Mouse (Mus musculus) thymus, adult 2 months (tissue): ENCODE measurements around the gene Kif26a. TPM values are rescaled to one million over a fixed set of nuclear protein-coding genes. Genes with fewer than 3 reads are reported as not detected.

Experiments used
- DNase-seq: peaks from one replicate; pipeline ENCODE4 v3.0.0; 2021
- H3K27ac ChIP-seq: fragments of 200-500 bp; 2 replicates; pipeline ENCODE4 v1.5.1; 2012; ENCODE audit warnings: low read length, control low read depth; ENCODE audit not compliant: control insufficient read depth, insufficient read depth
- H3K27me3 ChIP-seq: fragments of 200-500 bp; 2 replicates; pipeline ENCODE4 v1.6.1; 2012; ENCODE audit warnings: mild to moderate bottlenecking, low read length, moderate library complexity, mixed read lengths; ENCODE audit not compliant: control insufficient read depth, insufficient read depth
- H3K36me3 ChIP-seq: fragments of 200-500 bp; 2 replicates; pipeline ENCODE4 v1.6.1; 2012; ENCODE audit warnings: mild to moderate bottlenecking, low read length, moderate library complexity; ENCODE audit not compliant: control insufficient read depth, insufficient read depth
- H3K4me1 ChIP-seq: fragments of 200-500 bp; replicated peaks from 2 replicates; pipeline ENCODE4 v1.6.1; 2012; ENCODE audit warnings: low read length; ENCODE audit not compliant: control insufficient read depth, insufficient read depth
- H3K4me3 ChIP-seq: fragments of 200-500 bp; 2 replicates; pipeline ENCODE4 v1.5.1; 2012; ENCODE audit warnings: mild to moderate bottlenecking, low read length, control low read depth, moderate library complexity; ENCODE audit not compliant: control insufficient read depth, insufficient read depth
- CTCF ChIP-seq: fragments of 200-500 bp; IDR thresholded peaks from 2 replicates; pipeline ENCODE4 v1.5.1; 2012; ENCODE audit warnings: mild to moderate bottlenecking, control low read depth, low read length, moderate library complexity, borderline replicate concordance; ENCODE audit not compliant: control insufficient read depth, poor library complexity, insufficient read depth; ENCODE audit errors: extremely low read depth
- POLR2A ChIP-seq: fragments of 200-500 bp; IDR thresholded peaks from 2 replicates; pipeline ENCODE4 v1.6.1; 2012; ENCODE audit warnings: mild to moderate bottlenecking, low read length, control low read depth, moderate library complexity; ENCODE audit not compliant: control insufficient read depth, poor library complexity, insufficient read depth; ENCODE audit errors: extremely low read depth
- WGBS: fragments of 180-500 bp; shearing (Covaris S2); methylation state at CpG from one replicate; pipeline ENCODE4 v1.1.7; 2018; 5-methylcytosine and 5-hydroxymethylcytosine counted together
- polyA plus RNA-seq: library from polyadenylated mRNA; depleted of rRNA; stranded (reverse); fragments of >200 nt; gene quantifications from 2 replicates; pipeline ENCODE4 v1.2.3, GENCODE M21; 2012

The Kif26a gene
- polyA plus RNA-seq, 1 experiment, result 6.6 TPM

DNA sequence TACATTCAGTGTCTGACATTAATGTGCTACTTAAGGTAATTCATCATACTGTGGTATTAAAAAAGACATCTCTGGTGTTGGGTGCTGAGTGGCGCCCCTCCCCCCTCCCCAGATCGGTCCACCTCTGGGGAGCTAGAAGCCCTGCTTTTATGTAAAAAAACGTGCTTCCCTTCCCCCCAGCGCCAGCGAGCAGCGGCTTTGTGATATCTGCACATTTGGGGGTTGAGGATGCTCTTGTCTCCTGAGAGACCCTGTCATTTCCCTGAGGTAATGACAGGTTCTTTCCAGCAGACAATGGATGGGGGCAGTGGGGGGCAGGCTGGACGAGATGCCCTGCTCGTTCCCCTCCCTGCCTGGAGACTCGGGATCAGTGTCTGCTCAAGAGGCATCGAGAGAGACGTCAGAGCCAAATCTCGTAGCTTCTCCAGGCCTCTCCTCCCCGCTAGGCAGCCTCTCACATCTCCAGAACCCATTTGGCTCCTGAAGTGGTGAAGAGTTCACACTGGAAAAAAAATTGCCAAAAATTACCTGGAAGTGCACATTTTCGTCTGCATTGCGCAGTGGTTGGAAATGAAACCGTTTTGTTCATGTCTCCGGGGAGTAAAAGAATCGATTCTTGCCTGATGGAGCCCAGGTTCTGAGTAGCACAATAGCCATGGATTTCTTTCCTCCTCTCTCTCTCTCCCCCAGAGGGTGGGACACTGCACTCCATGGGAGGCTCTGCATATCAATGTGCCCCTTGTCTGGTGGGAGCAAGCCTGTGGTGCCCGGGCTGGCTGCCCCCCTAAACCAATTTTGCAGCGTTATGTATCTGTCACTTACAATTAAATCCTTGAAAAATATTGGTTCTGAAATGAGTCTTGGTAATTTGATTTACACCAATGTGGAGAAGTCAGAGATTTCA is 24.9 kb downstream of the Kif26a start:
- WGBS, result 85% methylated on average over 20 of the region's 20 CpGs
- no peak for DNase-seq
- Histone ChIP-seq H3K36me3 (no peaks in the 10 kb centered on the region), H3K27me3 (no peaks in the 10 kb centered on the region), H3K4me1 (no peaks in the 10 kb centered on the region), H3K27ac (no peak overlapping the region), H3K4me3 (no peak overlapping the region)
- no peak for TF ChIP-seq CTCF
- no peak for TF ChIP-seq POLR2A

DNA sequence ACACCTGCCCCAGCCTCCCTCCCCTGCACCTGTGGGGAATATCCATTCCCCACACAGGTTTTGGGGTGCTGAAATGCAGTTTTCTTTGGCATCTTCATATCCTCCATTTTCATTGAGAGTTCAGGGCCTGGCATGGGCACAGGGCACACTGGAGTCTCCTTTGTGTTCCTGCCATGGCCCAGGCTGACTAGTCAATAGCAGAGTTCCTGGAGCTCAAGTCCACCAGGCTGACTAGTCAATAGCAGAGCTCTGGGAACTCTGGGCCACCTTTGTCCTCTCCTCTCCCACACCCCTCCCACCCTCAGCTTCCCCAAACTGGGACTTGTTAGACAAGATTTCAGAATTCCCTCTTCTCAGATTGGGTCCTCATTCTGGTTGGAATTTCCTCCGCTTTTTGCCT is 25.6 kb downstream of the Kif26a start:
- 85% methylated on average over 1 of the region's 1 CpGs for WGBS
- Histone ChIP-seq H3K4me3 (no peak overlapping the region), H3K36me3 (no peaks in the 10 kb centered on the region), H3K27me3 (no peaks in the 10 kb centered on the region), H3K27ac (no peak overlapping the region), H3K4me1 (no peaks in the 10 kb centered on the region)
- no peak for TF ChIP-seq CTCF
- no peak for TF ChIP-seq POLR2A
- no peak for DNase-seq

DNA sequence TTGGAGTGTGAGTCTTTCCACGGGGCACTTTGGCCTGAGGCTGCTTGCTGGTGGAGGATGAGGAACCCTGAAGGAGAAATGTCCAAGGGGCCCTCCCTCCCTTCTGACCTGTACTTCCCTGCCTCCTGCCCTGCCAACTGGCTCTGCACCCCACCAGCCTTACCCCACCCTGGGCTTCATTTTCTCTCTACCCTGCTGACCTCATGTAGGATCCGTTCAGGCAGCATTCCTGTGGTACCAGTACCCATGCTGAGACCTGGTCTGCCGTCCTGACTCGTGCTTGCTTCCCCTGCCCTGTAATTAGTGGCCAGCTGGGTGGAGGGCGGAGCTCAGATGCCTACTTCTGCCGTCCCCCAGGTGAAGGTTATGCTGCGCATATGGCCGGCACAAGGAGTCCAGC is 26.2 kb downstream of the Kif26a start:
- no peak for DNase-seq
- Histone ChIP-seq H3K36me3 (no peaks in the 10 kb centered on the region), H3K27ac (no peak overlapping the region), H3K4me1 (no peaks in the 10 kb centered on the region), H3K4me3 (no peak overlapping the region), H3K27me3 (no peaks in the 10 kb centered on the region)
- 79% methylated on average over 8 of the region's 8 CpGs for WGBS
- no peak for TF ChIP-seq CTCF
- no peak for TF ChIP-seq POLR2A

DNA sequence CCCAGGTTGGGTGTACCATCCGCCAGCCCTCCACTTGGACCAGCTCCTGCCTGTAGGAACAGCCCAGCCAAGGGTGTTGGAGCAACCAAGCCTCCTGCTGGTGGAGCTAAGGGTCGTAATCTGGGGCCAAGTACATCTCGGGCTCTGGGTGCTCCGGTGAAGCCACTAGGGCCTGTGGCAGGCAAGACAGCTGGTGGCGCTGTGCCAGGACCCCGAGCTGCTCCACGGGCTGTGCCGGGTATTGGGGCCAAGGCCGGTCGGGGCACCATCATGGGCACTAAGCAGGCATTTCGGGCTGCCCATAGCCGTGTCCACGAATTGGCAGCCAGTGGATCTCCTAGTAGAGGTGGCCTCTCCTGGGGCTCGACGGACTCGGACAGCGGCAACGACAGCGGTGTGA is 31.7 kb downstream of the Kif26a start:
- DNase-seq, result no peak
- Histone ChIP-seq H3K4me3 (no peak overlapping the region), H3K4me1 (no peaks in the 10 kb centered on the region), H3K27me3 (no peaks in the 10 kb centered on the region), H3K36me3 (no peaks in the 10 kb centered on the region), H3K27ac (no peak overlapping the region)
- WGBS, result 94% methylated on average over 19 of the region's 19 CpGs
- TF ChIP-seq POLR2A, result no peak

DNA sequence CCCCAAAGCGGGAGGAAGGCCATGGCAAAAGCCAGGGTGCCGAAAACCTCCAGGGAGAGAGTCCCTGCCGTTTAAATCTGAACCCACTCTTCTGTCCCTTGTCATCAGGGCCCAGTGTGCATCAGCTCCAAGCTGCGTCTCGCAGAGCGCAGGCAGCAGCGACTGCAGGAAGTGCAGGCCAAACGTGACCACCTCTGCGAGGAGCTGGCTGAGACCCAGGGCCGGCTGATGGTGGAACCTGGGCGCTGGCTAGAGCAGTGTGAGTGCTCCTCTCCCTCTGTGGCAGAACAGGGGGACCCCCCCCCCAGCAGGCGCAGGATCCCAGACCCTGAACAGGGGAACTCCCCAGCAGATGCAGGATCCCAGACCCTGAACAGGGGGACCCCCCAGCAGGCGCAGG is 33.7 kb downstream of the Kif26a start:
- Histone ChIP-seq H3K27me3 (no peaks in the 10 kb centered on the region), H3K4me3 (no peak overlapping the region), H3K4me1 (no peaks in the 10 kb centered on the region), H3K27ac (no peak overlapping the region), H3K36me3 (no peaks in the 10 kb centered on the region)
- WGBS, result 83% methylated on average over 13 of the region's 13 CpGs
- DNase-seq, result no peak
- TF ChIP-seq POLR2A, result no peak
- no peak for TF ChIP-seq CTCF

DNA sequence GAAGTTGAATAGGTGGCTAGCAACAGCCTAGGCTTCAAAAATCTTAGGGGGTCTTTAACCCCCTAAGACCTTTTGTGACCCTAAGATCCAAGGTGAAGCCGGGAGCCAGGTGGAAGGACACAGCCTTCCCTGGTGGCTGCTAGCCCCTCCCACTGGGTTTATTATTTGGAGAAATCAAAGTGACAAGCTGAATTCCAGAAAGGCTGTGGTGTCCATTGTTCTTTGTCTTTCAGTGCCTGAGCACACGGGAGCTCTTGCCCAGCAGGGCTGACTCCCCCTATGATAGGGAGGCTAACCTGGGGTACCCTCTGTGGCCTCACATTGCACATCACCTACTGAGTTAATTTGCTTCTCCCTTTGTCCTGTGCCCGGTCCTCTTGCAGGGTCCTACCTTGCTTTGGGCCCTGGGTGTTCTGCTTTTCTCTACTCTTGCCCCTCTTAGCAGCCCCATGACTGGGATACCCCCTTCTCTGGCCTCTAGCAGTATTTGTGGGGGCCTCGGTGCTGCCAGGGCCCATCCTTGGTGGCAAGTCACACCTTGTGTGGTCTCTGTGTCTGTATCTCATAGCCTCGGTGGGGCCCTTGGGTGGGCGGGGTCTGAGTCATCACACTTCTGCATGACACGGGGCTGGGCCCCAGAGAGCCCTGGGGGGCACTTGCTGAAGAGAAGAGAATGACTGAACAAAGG is 36.1 kb downstream of the Kif26a start:
- TF ChIP-seq POLR2A, result no peak
- no peak for TF ChIP-seq CTCF
- Histone ChIP-seq H3K27me3 (no peaks in the 10 kb centered on the region), H3K4me3 (no peak overlapping the region), H3K27ac (no peak overlapping the region), H3K36me3 (no peaks in the 10 kb centered on the region), H3K4me1 (no peaks in the 10 kb centered on the region)
- 59% methylated on average over 7 of the region's 7 CpGs for WGBS
- DNase-seq, result no peak

DNA sequence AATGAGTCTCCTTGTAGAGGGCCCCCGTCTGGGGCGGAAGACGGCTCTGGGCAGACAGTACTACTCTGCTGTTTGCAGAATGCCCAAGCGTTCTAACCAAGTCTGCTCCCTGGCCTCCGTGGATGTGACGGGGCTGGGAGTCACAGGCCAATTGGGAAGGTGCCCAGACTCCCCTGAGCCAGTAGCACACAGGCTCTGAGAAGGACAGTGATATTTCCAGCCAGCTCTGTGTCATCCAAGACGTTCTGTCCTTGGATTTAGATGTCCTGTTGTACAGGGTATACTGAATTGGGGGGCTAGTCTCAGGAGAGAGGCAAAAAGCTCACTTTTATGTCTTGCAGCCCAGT is 36.6 kb downstream of the Kif26a start:
- no peak overlapping the region for H3K27ac ChIP-seq
- H3K36me3 ChIP-seq, result no peaks in the 10 kb centered on the region
- no peak overlapping the region for H3K4me3 ChIP-seq
- H3K27me3 ChIP-seq, result no peaks in the 10 kb centered on the region
- 77% methylated on average over 7 of the region's 7 CpGs for WGBS
- no peaks in the 10 kb centered on the region for H3K4me1 ChIP-seq
- no peak for TF ChIP-seq CTCF
- no peak for TF ChIP-seq POLR2A
- DNase-seq, result no peak
